Comparison of ENCODE assay signal across 8 mouse cellular contexts in genomic region chr5:115272812-115273548, GRCm38 (mm10). TPM values are rescaled to one million over a fixed set of nuclear protein-coding genes. Genes with fewer than 3 reads are reported as not detected.
DNase-seq lines count a peak whose midpoint lies in the region; ATAC-seq lines count a peak whose summit lies in the region.

Rnf10 (minus strand) TSS chr5:115272898.

- no peaks in the 10 kb centered on the region for H3K27me3 ChIP-seq in megakaryocyte, embryonic 14.5 days (replicated peaks)

- no peaks in the 10 kb centered on the region for H3K9me3 ChIP-seq in megakaryocyte, embryonic 14.5 days

- H3K4me1 ChIP-seq in megakaryocyte, embryonic 14.5 days = peaks cover 64% of the 10 kb centered on the region

- DNase-seq in ZHBTc4 (ENCODE audit: low read depth, low spot score) = peak; percentile 98
- peak; percentile 95 to 97 for DNase-seq in gastrocnemius, adult 8-10 months (ENCODE audit: low spot score in 2 of 2)
- peak; percentile 98 for DNase-seq in hindlimb bud, embryonic 11.5 days (ENCODE audit: extremely low spot score, low read depth, low spot score)
- DNase-seq in left cerebral cortex, adult 8-10 months (ENCODE audit: low spot score in 2 of 2) = peak; percentile 95 to 99
- DNase-seq in right cerebral cortex, postnatal 10 days (ENCODE audit: low spot score in 2 of 2) = peak; percentile 98
- DNase-seq in urinary bladder, postnatal 25 days (ENCODE audit: low spot score) = peak; percentile 97

- peak; percentile 94 for ATAC-seq in common myeloid progenitor, adult 5-6 weeks (replicated peaks; ENCODE audit: low read depth, poor library complexity, severe bottlenecking)

- peak within 1 kb of the TSS; percentile 97 for H3K4me3 ChIP-seq in megakaryocyte, embryonic 14.5 days (replicated peaks)

- peaks cover 31% of the 10 kb centered on the region for H3K36me3 ChIP-seq in megakaryocyte, embryonic 14.5 days (replicated peaks; ENCODE audit: low read length)

RNA-seq across cellular contexts. Expression of gene Rnf10, which starts in this region (rescaled TPM):
- total RNA-seq in common myeloid progenitor, adult 5-6 weeks (2017) = 56.3 and 72.0 TPM in 2 replicates
- 100 to 1,000 TPM; 304 to 367 (median 342) TPM for total RNA-seq in gastrocnemius, adult 8-10 months (2022)
- 100 to 1,000 TPM; 216 to 259 (median 243) TPM for total RNA-seq in left cerebral cortex, adult 8-10 months (2022)
- polyA plus RNA-seq in megakaryocyte, embryonic 14.5 days (2012; ENCODE audit: insufficient read depth, low replicate concordance) = 127 and 382 TPM in 2 replicates

Comparison
In these comparisons a context has a peak if more than half of its experiments do, and no peak if none do; other contexts are left out.
1. Peak in every context shown above with its lines: DNase-seq, ATAC-seq and H3K4me3 ChIP-seq.